Mouse (Mus musculus): Measurements from ENCODE around the gene Cdc6. TPM values are rescaled to one million over a fixed set of nuclear protein-coding genes. Genes with fewer than 3 reads are reported as not detected.
A peak's percentile ranks its signal among the peaks of the same experiment; 100 is the strongest.

Gene Cdc6
- total and polyA plus RNA-seq, 3 experiments, result 56.9 to 104 (median 69.4) TPM

DNA sequence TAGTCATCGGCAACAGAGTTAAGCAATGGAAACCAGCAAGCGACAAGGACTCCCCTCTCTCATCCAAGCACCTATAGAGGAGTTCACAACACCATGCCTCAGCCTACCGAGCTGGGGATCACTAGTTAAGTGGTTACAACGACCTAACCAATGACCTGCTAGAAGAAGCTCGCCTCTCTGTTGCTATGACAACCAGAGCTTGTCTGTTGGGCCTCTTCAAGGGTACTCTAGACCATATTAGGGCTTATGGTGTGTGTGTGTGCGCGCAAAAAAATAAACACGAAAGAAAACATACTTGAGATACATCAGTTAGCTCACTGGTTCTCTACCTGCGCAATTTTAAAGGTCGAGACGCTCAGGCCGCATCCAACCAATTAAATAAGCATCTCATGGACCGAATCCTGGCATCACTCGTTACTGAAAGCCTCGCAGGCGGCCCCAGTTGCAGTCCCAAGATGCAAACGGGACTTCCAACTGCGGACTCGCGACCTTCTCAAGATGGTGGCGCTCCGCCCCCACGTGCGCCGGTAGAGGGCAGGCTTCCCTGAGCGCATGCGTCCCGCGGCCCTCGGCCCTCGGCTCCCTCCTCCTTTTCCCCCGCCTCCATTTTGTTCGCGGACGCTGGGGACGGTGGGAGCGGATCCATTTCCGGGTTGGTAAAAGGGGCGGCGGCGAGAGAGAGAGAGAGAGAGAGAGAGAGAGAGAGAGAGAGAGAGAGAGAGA, 44.4 kb upstream of the Cdc6 start, which contains the start of gene Wipf2:
TSS of gene Wipf2 (plus strand) at position 611 of the 723 bp plus-strand sequence.
- peak within 1 kb of the TSS; percentile 92 to 95 for H3K4me3 ChIP-seq (ENCODE audit: control insufficient read depth in 1 of 2, insufficient read depth in 1 of 2, low read depth in 2 of 2, low read length in 2 of 2)
- DNase-seq (ENCODE audit: low read depth, low spot score), result peak; percentile 99
- H3K79me2 ChIP-seq (ENCODE audit: control insufficient read depth, insufficient read depth, low read length, poor library complexity), result peaks cover 12% of the 10 kb centered on the region
- TF ChIP-seq E2F4 (IDR thresholded peaks at IDR 0.05; ENCODE audit: borderline replicate concordance, low read depth, low read length), result peak; percentile 57; the same call in 1 of the 2 replicates
- TF ChIP-seq ZKSCAN1 (IDR thresholded peaks at IDR 0.05; ENCODE audit: low read depth, low read length), result no peak
- TF ChIP-seq TCF12 (IDR thresholded peaks at IDR 0.05; ENCODE audit: low read depth, low read length), result peak; percentile 77
- TF ChIP-seq CTCF (IDR thresholded peaks at IDR 0.05 in 2 of 3, conservative IDR thresholded peaks at IDR 0.05 in 1 of 3; ENCODE audit: control insufficient read depth in 1 of 3, insufficient read depth in 1 of 3, low read depth in 2 of 3, low read length in 3 of 3, poor library complexity in 1 of 3, severe bottlenecking in 1 of 3), result peak in 2 of 3 experiments; percentile 41 to 63; a peak in 4 of 6 replicates
- TF ChIP-seq CHD1 (IDR thresholded peaks at IDR 0.05; ENCODE audit: low read depth, low read length), result no peak
- TF ChIP-seq RCOR1 (IDR thresholded peaks at IDR 0.05; ENCODE audit: low read depth, low read length), result no peak
- peak; percentile 96 for TF ChIP-seq MXI1 (IDR thresholded peaks at IDR 0.05; ENCODE audit: low read depth, low read length)
- peak; percentile 71 for TF ChIP-seq POLR2AphosphoS2 (IDR thresholded peaks at IDR 0.05; ENCODE audit: low read length)
- TF ChIP-seq MYB (IDR thresholded peaks at IDR 0.05; ENCODE audit: low read depth, low read length), result 0 out of 2 replicates have a peak, but pooled peaks have one; percentile 24
- peak; percentile 74 for TF ChIP-seq BHLHE40 (IDR thresholded peaks at IDR 0.05; ENCODE audit: borderline replicate concordance, low read depth, low read length)
- TF ChIP-seq USF2 (IDR thresholded peaks at IDR 0.05; ENCODE audit: borderline replicate concordance in 1 of 2, insufficient read depth in 1 of 2, low read depth in 1 of 2, low read length in 2 of 2), result 0 out of 4 replicates have a peak, but pooled peaks of 1 of the 2 experiments have one; percentile 29
- TF ChIP-seq CHD2 (IDR thresholded peaks at IDR 0.05; ENCODE audit: low read length), result peak; percentile 24; the same call in 1 of the 2 replicates
- peak; percentile 94 for TF ChIP-seq NRF1 (IDR thresholded peaks at IDR 0.05; ENCODE audit: insufficient read depth, low read depth, low read length, poor library complexity, severe bottlenecking)
- TF ChIP-seq SMC3 (IDR thresholded peaks at IDR 0.05; ENCODE audit: low read depth, low read length), result peak; percentile 17; the same call in 1 of the 2 replicates
- no peak for TF ChIP-seq JUND (IDR thresholded peaks at IDR 0.05; ENCODE audit: low read depth, low read length)
- peak; percentile 96 for TF ChIP-seq MAX (IDR thresholded peaks at IDR 0.05; ENCODE audit: low read length)
- 0 out of 2 replicates have a peak, but pooled peaks have one; percentile 59 for TF ChIP-seq MEF2A (IDR thresholded peaks at IDR 0.05; ENCODE audit: extremely low read depth, insufficient replicate concordance, low read depth, low read length, poor library complexity, severe bottlenecking)
- TF ChIP-seq NELFE (IDR thresholded peaks at IDR 0.05; ENCODE audit: low read depth, low read length), result peak; percentile 93
- no peak for TF ChIP-seq UBTF (IDR thresholded peaks at IDR 0.05; ENCODE audit: borderline replicate concordance, insufficient read depth, low read depth, low read length)
- TF ChIP-seq POLR2AphosphoS5 (IDR thresholded peaks at IDR 0.05; ENCODE audit: borderline replicate concordance, low read depth, low read length), result no peak
- TF ChIP-seq MAFK (IDR thresholded peaks at IDR 0.05; ENCODE audit: borderline replicate concordance, low read depth, low read length), result no peak
- peak; percentile 45; the same call in 1 of the 2 replicates for TF ChIP-seq ZNF384 (IDR thresholded peaks at IDR 0.05; ENCODE audit: low read depth, low read length)
- peak; percentile 94; the same call in 1 of the 2 replicates for TF ChIP-seq MAZ (IDR thresholded peaks at IDR 0.05; ENCODE audit: low read depth, low read length)
- peak; percentile 67; the same call in 1 of the 2 replicates for TF ChIP-seq KAT2A (conservative IDR thresholded peaks at IDR 0.05; ENCODE audit: low read depth, low read length)
- TF ChIP-seq USF1 (IDR thresholded peaks at IDR 0.05; ENCODE audit: low read depth, low read length), result peak; percentile 87
- no peak for TF ChIP-seq RAD21 (IDR thresholded peaks at IDR 0.05; ENCODE audit: low read depth, low read length)
- TF ChIP-seq POLR2A (IDR thresholded peaks at IDR 0.05; ENCODE audit: control insufficient read depth in 1 of 2, insufficient read depth in 1 of 2, low read depth in 1 of 2, low read length in 2 of 2, poor library complexity in 1 of 2), result peak; percentile 91 to 95
- no peak for TF ChIP-seq GATA1 (IDR thresholded peaks at IDR 0.05; ENCODE audit: low read depth, low read length)
- TF ChIP-seq TAL1 (IDR thresholded peaks at IDR 0.05; ENCODE audit: low read length), result no peak
- TF ChIP-seq GABPA (IDR thresholded peaks at IDR 0.05; ENCODE audit: low read depth, low read length), result peak; percentile 42; the same call in 1 of the 2 replicates
- peak; percentile 75 for TF ChIP-seq ETS1 (IDR thresholded peaks at IDR 0.05; ENCODE audit: low read depth, low read length)
- peak; percentile 95 for TF ChIP-seq SIN3A (IDR thresholded peaks at IDR 0.05; ENCODE audit: low read length)
- no peak; the same call in 1 of the 2 replicates for TF ChIP-seq TBP (IDR thresholded peaks at IDR 0.05; ENCODE audit: low read depth, low read length)
- TF ChIP-seq HCFC1 (IDR thresholded peaks at IDR 0.05; ENCODE audit: low read depth, low read length), result peak; percentile 91
- TF ChIP-seq ZC3H11A (IDR thresholded peaks at IDR 0.05; ENCODE audit: low read depth, low read length), result peak; percentile 48

More for the DNA sequence above, 44.4 kb upstream of the Cdc6 start, which contains the start of gene Wipf2:
- Histone ChIP-seq H3K27ac (ENCODE audit: control insufficient read depth, low read depth, low read length) (peak within 1 kb of the TSS; percentile 80), H3K4me1 (ENCODE audit: control insufficient read depth in 1 of 2, insufficient read depth in 2 of 2, low read length in 2 of 2) (peaks cover 7 to 16% of the 10 kb centered on the region in 2 experiments), H3K27me3 (ENCODE audit: control insufficient read depth in 1 of 2, insufficient read depth in 2 of 2, low read length in 2 of 2) (no peaks in the 10 kb centered on the region), H3K9me3 (replicated peaks; ENCODE audit: insufficient read depth, low read length) (no peaks in the 10 kb centered on the region), H3K36me3 (ENCODE audit: control insufficient read depth in 1 of 2, insufficient read depth in 2 of 2, low read length in 2 of 2) (peaks cover 3 to 11% of the 10 kb centered on the region in 2 experiments), H3K9ac (ENCODE audit: control insufficient read depth, low read depth, low read length, poor library complexity, severe bottlenecking) (peak within 1 kb of the TSS; percentile 79)

Data from MEL (cell line).